Mouse (Mus musculus): ENCODE data around the gene Trim44.

- TF ChIP-seq POLR2A (IDR thresholded peaks at IDR 0.05; ENCODE audit: insufficient read depth, low read depth, low read length) (no peak), CTCF (IDR thresholded peaks at IDR 0.05; ENCODE audit: insufficient read depth, low read depth, low read length) (no peak)
Observed at GRCm38 (mm10) chr2:102266911-102267310, 140.7 kb downstream of the Trim44 start.
